Comparison of ENCODE assay signal across 46 mouse cellular contexts in genomic region chr2:113311211-113311610, GRCm38 (mm10). TPM values are rescaled to one million over a fixed set of nuclear protein-coding genes. Genes with fewer than 3 reads are reported as not detected.
"Had no signal": no experiment of that assay in that cellular context is flagged by ENCODE, and none has a peak within 500 bp of the region (broad histone marks: within the 10 kb centered on the region; RNA-seq: fewer than 3 reads in every experiment).

No protein-coding gene starts in this region.

- DNase-seq: heart, adult 18-20 months; heart, postnatal 10 days; heart, postnatal 14 days; heart, postnatal 36 days; heart, postnatal 4 days; kidney, adult 11 months; kidney, adult 18-20 months; kidney, adult 2 months; kidney, adult 8-10 months; kidney, adult 9 months; kidney, postnatal 10 days; kidney, postnatal 14 days; kidney, postnatal 25 days; kidney, postnatal 36 days; kidney, postnatal 4 days; layer of hippocampus, adult 9-11 months; layer of hippocampus, postnatal 36 days had no signal

- H3K27ac ChIP-seq: heart, embryonic 10.5 days; heart, embryonic 13.5 days; heart, embryonic 15.5 days; hindbrain, embryonic 10.5 days; hindbrain, embryonic 12.5 days; hindbrain, embryonic 13.5 days; hindbrain, embryonic 14.5 days; hindbrain, embryonic 15.5 days; hindbrain, postnatal 0 days; kidney, embryonic 15.5 days; kidney, postnatal 0 days; layer of hippocampus, adult 2 months; left cerebral cortex, adult 2 months had no signal

- H3K9ac ChIP-seq: heart, embryonic 12.5 days; heart, embryonic 13.5 days; heart, embryonic 15.5 days; hindbrain, embryonic 12.5 days; hindbrain, embryonic 13.5 days; hindbrain, embryonic 14.5 days; hindbrain, embryonic 15.5 days; kidney, embryonic 15.5 days had no signal

- H3K4me2 ChIP-seq: heart, embryonic 11.5 days; heart, embryonic 12.5 days; heart, embryonic 13.5 days; heart, embryonic 15.5 days; hindbrain, embryonic 12.5 days; hindbrain, embryonic 13.5 days; hindbrain, embryonic 14.5 days; hindbrain, embryonic 15.5 days; kidney, embryonic 15.5 days had no signal

- H3K9me3 ChIP-seq: heart, embryonic 10.5 days; heart, embryonic 12.5 days; heart, embryonic 15.5 days; hindbrain, embryonic 10.5 days; hindbrain, embryonic 12.5 days; hindbrain, embryonic 13.5 days; hindbrain, embryonic 15.5 days; kidney, embryonic 15.5 days had no signal

- H3K4me3 ChIP-seq: heart, embryonic 10.5 days; heart, embryonic 12.5 days; heart, embryonic 13.5 days; heart, embryonic 15.5 days; hindbrain, embryonic 10.5 days; hindbrain, embryonic 12.5 days; hindbrain, embryonic 13.5 days; hindbrain, embryonic 15.5 days; kidney, embryonic 15.5 days; layer of hippocampus, adult 2 months; left cerebral cortex, adult 2 months had no signal

- H3K4me1 ChIP-seq: heart, embryonic 10.5 days; heart, embryonic 12.5 days; heart, embryonic 13.5 days; heart, embryonic 15.5 days; hindbrain, embryonic 10.5 days; hindbrain, embryonic 12.5 days; hindbrain, embryonic 13.5 days; hindbrain, embryonic 15.5 days; kidney, embryonic 15.5 days had no signal

- ATAC-seq: hindbrain, embryonic 16.5 days; hindbrain, postnatal 0 days; inflammation-experienced regulatory T-cells, adult 6 months had no signal

- H3K27me3 ChIP-seq: heart, embryonic 12.5 days; heart, embryonic 13.5 days; heart, embryonic 15.5 days; hindbrain, embryonic 12.5 days; hindbrain, embryonic 13.5 days; hindbrain, embryonic 15.5 days; kidney, embryonic 15.5 days had no signal

- H3K36me3 ChIP-seq: heart, embryonic 10.5 days; heart, embryonic 12.5 days; heart, embryonic 13.5 days; heart, embryonic 15.5 days; hindbrain, embryonic 10.5 days; hindbrain, embryonic 12.5 days; hindbrain, embryonic 13.5 days; hindbrain, embryonic 15.5 days; kidney, embryonic 15.5 days had no signal

RNA-seq across cellular contexts. Expression of gene Fmn1, which starts 16.3 kb away (rescaled TPM):
- total RNA-seq: hematopoietic stem cell, adult 5-6 weeks had no signal

RNA-seq across cellular contexts. Expression of gene Tmco5b, which starts 25.7 kb away (rescaled TPM):
- total RNA-seq: heart, adult 18-20 months; heart, adult 8-10 months; heart, postnatal 10 days; heart, postnatal 14 days; heart, postnatal 25 days; heart, postnatal 36 days; heart, postnatal 4 days; hematopoietic stem cell, adult 5-6 weeks; hindbrain, postnatal 0 days; layer of hippocampus, adult 18-20 months; layer of hippocampus, adult 2 months; layer of hippocampus, postnatal 36 days; left cerebral cortex, adult 18-20 months; left cerebral cortex, adult 2 months had no signal
- polyA plus RNA-seq: heart, embryonic 10.5 days; heart, embryonic 11.5 days; heart, embryonic 12.5 days; heart, embryonic 13.5 days; heart, embryonic 14.5 days; heart, embryonic 15.5 days; heart, embryonic 16.5 days; heart, postnatal 0 days; hindbrain, embryonic 10.5 days; hindbrain, embryonic 11.5 days; hindbrain, embryonic 12.5 days; hindbrain, embryonic 13.5 days; hindbrain, embryonic 15.5 days; hindbrain, embryonic 16.5 days; hindbrain, postnatal 0 days; inflammation-experienced regulatory T-cells, adult 6 months; intestine, embryonic 14.5 days; kidney, adult 2 months; kidney, embryonic 14.5 days; kidney, embryonic 15.5 days; kidney, embryonic 16.5 days; kidney, postnatal 0 days had no signal
